Mouse (Mus musculus): ENCODE results near the gene Crtc2. TPM values are rescaled to one million over a fixed set of nuclear protein-coding genes. Genes with fewer than 3 reads are reported as not detected.

Gene Crtc2
- total RNA-seq, 1 experiment from 2014 or later: 16.5 TPM

DNA sequence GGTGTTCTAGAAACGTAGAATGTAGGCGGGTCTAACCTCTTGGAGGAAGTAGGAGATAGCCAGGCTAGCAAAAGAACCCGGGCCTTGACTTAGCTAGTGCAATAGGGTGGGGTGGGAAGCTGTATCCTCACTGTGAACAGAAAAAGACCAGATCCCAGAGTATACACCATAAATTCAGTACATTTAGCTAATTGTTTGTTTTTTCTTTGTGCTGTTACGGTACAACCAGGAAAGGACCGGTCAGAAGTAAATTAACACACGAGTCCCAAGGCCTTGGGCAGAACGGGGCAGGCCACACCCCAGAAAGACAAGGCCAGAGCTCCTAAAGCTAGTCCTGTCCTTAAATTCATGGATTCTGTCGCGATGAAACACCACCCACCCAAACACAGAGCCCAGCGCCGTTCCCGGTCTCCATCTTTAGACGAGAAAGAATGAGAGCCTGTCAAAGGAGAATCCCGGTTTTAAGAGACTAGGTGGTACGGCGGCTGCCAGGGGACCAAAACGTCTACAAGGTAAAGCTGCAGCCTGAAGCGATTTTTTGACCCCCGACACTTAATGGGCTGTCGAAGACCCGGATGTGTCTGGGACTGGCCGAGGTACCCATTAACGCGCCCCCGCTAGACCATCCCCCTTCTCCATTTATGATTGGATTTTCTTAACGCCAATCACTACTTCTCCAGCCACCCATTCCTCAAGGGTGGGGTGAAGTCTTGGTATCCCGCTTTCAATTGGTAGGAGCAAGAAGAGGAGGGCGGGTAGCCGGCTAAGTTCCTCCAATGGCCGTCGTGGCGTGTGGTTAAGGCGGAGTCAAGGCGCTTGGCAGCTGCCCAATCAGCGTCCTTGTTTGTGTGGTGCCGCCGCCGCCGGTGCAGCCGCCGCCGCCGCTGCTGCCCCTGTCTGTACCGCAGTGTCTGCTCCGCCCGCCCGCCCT, 38.6 kb downstream of the Crtc2 start, which contains the start of gene Gatad2b:
Gene Gatad2b (plus strand): TSS at position 834 of the 931 bp plus-strand sequence.
- peak; percentile 97 for ATAC-seq (replicated peaks; ENCODE audit: low read depth, poor library complexity, severe bottlenecking)

DNA sequence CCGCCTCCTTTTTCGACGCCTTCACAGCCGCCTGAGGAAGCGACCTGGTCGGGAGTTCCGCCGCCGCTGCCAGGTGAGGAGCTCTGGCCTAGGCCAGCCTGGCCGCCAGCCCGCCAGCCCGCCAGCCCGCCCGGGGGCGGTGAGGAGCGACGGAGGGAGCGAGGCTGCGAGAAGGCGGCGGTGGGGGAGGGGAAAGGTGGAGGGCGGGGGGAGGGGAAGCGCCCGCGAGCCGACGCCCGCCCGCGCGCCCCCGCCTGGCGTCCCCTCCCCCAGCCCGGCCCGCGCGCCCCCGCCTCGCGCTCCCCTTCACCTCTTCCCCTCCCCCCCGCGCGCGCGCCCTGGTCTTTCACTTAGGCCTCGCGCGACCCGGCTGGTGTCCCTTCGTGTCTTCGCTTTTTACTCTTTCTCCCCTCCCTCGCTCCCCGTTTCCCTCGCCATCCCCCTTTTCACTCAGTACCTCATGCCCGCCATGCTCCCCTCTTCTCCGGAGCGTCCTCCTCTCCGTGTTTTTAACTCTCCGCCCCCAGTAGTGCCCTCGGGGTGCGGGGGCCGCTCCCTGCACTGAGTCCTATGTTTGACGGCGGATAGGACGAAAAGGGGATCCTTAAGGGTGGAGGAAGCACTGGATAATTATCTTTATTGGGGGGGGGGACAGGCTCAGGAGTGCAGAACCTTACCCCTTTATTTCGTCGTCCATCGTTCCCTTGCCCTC, 39.5 kb downstream of the Crtc2 start:
- ATAC-seq (replicated peaks; ENCODE audit: low read depth, poor library complexity, severe bottlenecking): peak; percentile 15; the same call in 1 of the 2 replicates

DNA sequence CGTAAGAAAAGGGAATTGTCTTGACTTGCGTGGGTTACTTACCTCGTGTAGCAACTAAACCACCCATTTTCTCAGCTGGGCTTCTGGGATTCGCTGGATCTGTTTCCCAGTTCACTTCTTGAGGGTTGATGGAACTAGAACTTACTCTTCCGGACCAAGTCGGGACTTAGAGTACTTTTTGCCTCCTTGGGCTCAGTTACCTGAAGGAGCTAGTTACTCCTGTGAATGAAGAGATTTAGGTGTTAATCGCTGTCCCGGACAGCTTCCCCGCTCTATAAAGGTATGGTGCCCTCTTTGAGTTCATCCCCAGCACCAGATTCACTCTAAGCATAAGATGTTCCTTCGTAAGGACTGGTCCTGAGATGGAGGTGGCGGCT, 40.1 kb downstream of the Crtc2 start:
- no peak for ATAC-seq (replicated peaks; ENCODE audit: low read depth, poor library complexity, severe bottlenecking)

DNA sequence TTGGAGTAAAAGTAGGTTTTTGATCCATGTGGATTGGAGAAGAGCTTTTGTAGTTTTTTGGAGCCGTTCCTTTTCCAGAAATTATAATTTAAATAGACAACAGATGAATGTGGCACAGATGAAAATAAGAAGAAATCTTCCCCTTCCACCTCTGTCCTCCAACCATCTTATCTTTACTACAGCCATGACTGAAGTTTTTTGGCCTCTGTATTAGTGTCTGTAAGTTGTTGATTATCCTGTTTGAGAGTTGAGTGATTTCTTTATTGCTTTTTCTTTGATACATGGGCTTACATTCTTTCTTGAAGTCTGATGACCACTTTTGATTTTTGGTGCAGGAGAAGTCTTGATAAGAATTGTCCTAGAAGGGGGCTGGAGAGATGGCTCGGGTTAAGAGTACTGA, 40.7 kb downstream of the Crtc2 start:
- no peak for ATAC-seq (replicated peaks; ENCODE audit: low read depth, poor library complexity, severe bottlenecking)

DNA sequence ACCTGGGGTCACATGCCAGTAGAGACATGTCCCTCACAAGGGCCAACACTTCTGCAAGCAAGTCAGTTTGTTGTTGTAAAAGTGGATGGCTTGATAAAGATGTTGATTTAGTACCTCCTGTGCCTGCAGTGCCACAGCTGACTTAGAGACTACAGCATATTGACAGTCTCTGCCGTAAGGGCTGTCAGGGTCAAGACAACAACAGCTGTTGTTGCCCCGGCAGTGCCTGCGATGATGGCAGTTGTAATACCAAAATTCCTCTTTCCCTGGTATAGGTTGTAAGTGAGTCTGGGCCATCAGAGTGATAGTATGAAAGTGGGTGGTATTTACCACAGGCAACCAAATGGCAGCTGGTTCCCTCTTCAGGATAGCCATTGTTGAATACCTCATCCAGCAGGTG, 51.8 kb downstream of the Crtc2 start:
- no peak for ATAC-seq (replicated peaks; ENCODE audit: low read depth, poor library complexity, severe bottlenecking)

DNA sequence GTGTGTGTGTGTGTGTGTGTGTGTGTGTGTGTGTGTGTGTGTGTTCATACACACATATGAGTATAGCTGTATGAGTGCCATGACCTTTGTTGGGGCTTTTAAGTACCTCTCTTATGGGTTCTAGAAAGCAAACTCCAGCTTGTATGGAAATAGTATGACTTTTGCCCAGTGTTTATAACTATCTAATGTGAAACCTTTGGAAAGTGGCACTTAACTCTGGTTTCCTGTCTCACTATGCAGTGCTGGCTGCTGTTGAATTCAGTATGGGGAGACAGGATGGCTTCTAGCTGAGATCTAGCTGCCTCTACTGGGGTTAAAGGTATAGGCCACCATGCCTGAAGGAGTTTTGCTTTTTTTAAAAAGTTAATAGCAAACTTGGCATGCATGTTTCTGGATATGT, 55.6 kb downstream of the Crtc2 start:
- ATAC-seq (replicated peaks; ENCODE audit: low read depth, poor library complexity, severe bottlenecking): no peak

DNA sequence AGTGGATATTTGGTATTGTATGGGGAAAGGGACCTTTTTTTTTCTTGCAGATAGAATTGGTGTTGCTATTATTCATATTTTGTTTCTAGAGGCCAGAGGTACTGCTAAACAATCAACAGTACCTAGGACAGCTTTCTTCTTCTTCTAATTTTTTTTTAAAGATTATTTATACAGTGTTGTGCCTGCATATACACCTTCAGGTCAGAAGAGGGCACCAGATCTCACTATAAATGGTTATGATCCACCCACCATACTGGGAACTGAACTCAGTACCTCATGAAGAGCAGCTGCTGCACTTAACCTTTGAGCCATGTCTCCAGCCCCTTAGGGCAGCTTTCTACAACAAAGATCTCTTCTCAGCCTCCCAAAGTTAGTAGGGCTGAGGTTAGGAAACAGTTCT, 59.4 kb downstream of the Crtc2 start:
- ATAC-seq (replicated peaks; ENCODE audit: low read depth, poor library complexity, severe bottlenecking): peak; percentile 73

Other genes starting within 250 kb of the Crtc2 start
- gene 4933434E20Rik, start 202.5 kb upstream of the Crtc2 start, total RNA-seq (2017): 28.8 and 34.0 TPM in 2 replicates
- gene Ubap2l, start 201.5 kb upstream of the Crtc2 start, total RNA-seq (2017): 180 and 186 TPM in 2 replicates
- gene Tpm3, start 181.5 kb upstream of the Crtc2 start, total RNA-seq (2017): 718 and 782 TPM in 2 replicates
- 0.27 and 0.39 TPM in 2 replicates for gene Nup210l, start 150.0 kb upstream of the Crtc2 start, total RNA-seq (2017)
- 4,490 and 5,667 TPM in 2 replicates for gene Rps27, start 40.5 kb upstream of the Crtc2 start, total RNA-seq (2017)
- 0.23 and 1.4 TPM in 2 replicates for gene Rab13, start 40.5 kb upstream of the Crtc2 start, total RNA-seq (2017)
- gene Jtb, start 22.6 kb upstream of the Crtc2 start, total RNA-seq (2017): 51.4 and 52.9 TPM in 2 replicates
- not detected in 2 replicates for gene Creb3l4, start 10.7 kb upstream of the Crtc2 start, total RNA-seq (2017)
- 35.0 and 42.1 TPM in 2 replicates for gene Slc39a1, start 6.0 kb upstream of the Crtc2 start, total RNA-seq (2017)
- 9.7 and 14.9 TPM in 2 replicates for gene Dennd4b, start 11.0 kb downstream of the Crtc2 start, total RNA-seq (2017)
- 34.4 and 39.8 TPM in 2 replicates for gene Gatad2b, start 39.0 kb downstream of the Crtc2 start, total RNA-seq (2017)
- gene Slc27a3, start 135.8 kb downstream of the Crtc2 start, total RNA-seq (2017): 1.1 and 1.2 TPM in 2 replicates
- gene Ints3, start 179.5 kb downstream of the Crtc2 start, total RNA-seq (2017): 19.2 and 21.7 TPM in 2 replicates
- not detected in 2 replicates for gene Npr1, start 211.7 kb downstream of the Crtc2 start, total RNA-seq (2017)
- 200 and 222 TPM in 2 replicates for gene Ilf2, start 222.0 kb downstream of the Crtc2 start, total RNA-seq (2017)
- gene Snapin, start 236.9 kb downstream of the Crtc2 start, total RNA-seq (2017): 37.3 and 43.3 TPM in 2 replicates